Mouse (Mus musculus) midbrain, embryonic 12.5 days (tissue): ENCODE data around the gene Sdcbp2. TPM values are rescaled to one million over a fixed set of nuclear protein-coding genes. Genes with fewer than 3 reads are reported as not detected.

Experiments used
- ATAC-seq: fragments of 200-750 bp; cut with Nextera tagmentation; 2 replicates; pipeline ENCODE4 v1.8.0; 2017; ENCODE audit warnings: low read depth, moderate TSS enrichment, moderate library complexity; ENCODE audit not compliant: low FRiP score
- H3K27ac ChIP-seq: fragments of 300-500 bp; sonication (generic); replicated peaks from 2 replicates; pipeline ENCODE4 v1.5.1; 2016; ENCODE audit warnings: mild to moderate bottlenecking
- H3K27me3 ChIP-seq: fragments of 300-500 bp; sonication (generic); 2 replicates; pipeline ENCODE4 v1.6.1; 2016; ENCODE audit warnings: mild to moderate bottlenecking
- H3K36me3 ChIP-seq: fragments of 300-500 bp; sonication (generic); 2 replicates; pipeline ENCODE4 v1.6.1; 2016
- H3K4me1 ChIP-seq: fragments of 300-500 bp; sonication (generic); 2 replicates; pipeline ENCODE4 v1.6.1; 2016
- H3K4me2 ChIP-seq: fragments of 300-500 bp; sonication (generic); replicated peaks from 2 replicates; pipeline ENCODE4 v1.6.1; 2016; ENCODE audit warnings: mild to moderate bottlenecking, moderate library complexity
- H3K4me3 ChIP-seq: fragments of 300-500 bp; sonication (generic); 2 replicates; pipeline ENCODE4 v1.5.1; 2016; ENCODE audit warnings: mild to moderate bottlenecking
- H3K9ac ChIP-seq: fragments of 300-500 bp; sonication (generic); replicated peaks from 2 replicates; pipeline ENCODE4 v1.6.1; 2016; ENCODE audit warnings: mild to moderate bottlenecking, moderate library complexity
- H3K9me3 ChIP-seq: fragments of 300-500 bp; sonication (generic); 2 replicates; pipeline ENCODE4 v1.6.1; 2016; ENCODE audit warnings: mild to moderate bottlenecking
- WGBS: fragments of 180-500 bp; shearing (Covaris S2); methylation state at CpG from one replicate; pipeline ENCODE4 v1.1.7; 2016; 5-methylcytosine and 5-hydroxymethylcytosine counted together
- polyA plus RNA-seq: library from polyadenylated mRNA; unstranded; fragments of >200 nt; fragmentation: Nextera tagmentation; extraction: Ambion mirVana; gene quantifications from 2 replicates; pipeline ENCODE4 v1.2.1, GENCODE M21; 2016

Sdcbp2 gene
- polyA plus RNA-seq, 1 experiment from 2014 or later: 0.50 TPM

- peaks cover 8% of the 10 kb centered on the region for H3K4me1 ChIP-seq
- H3K9me3 ChIP-seq: no peaks in the 10 kb centered on the region
- no peak overlapping the region for H3K4me3 ChIP-seq
- no peak overlapping the region for H3K4me2 ChIP-seq
- ATAC-seq: no peak
- H3K9ac ChIP-seq: no peak overlapping the region
- H3K27me3 ChIP-seq: peaks cover 25% of the 10 kb centered on the region
- whole genome bisulfite sequencing: 72% methylated on average over 9 of the region's 9 CpGs
- no peaks in the 10 kb centered on the region for H3K36me3 ChIP-seq
- H3K27ac ChIP-seq: no peak overlapping the region
These were observed 63.1 kb downstream of the Sdcbp2 start for GRCm38 (mm10) chr2:151635362-151636014.

DNA sequence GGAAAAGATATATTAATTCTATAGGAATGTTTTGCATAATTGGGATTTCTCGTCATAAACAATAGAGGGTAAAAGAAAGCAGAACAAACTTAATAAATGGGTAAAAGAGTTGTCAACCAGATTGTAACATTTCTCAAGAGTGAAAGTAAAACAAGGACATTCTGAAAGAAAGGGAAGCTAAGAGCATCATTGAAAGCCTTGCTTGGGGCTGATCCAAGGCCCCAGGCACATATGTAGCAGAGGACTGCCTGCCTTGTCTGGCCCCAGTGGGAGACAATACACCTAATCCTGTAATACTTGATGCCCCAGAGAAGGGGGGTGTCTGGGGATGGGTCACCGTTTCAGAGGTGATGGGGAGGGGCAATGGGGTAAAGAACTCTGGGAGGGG is 63.6 kb downstream of the Sdcbp2 start:
- Histone ChIP-seq H3K4me3 (no peak overlapping the region), H3K27ac (no peak overlapping the region), H3K4me1 (peaks cover 8% of the 10 kb centered on the region), H3K36me3 (no peaks in the 10 kb centered on the region), H3K9me3 (no peaks in the 10 kb centered on the region), H3K9ac (no peak overlapping the region), H3K4me2 (no peak overlapping the region), H3K27me3 (peaks cover 20% of the 10 kb centered on the region)
- ATAC-seq: no peak
- WGBS: 56% methylated on average over 2 of the region's 2 CpGs

Other genes with a start within 250 kb of the Sdcbp2 start
- gene 4921509C19Rik, start 96.5 kb upstream of the Sdcbp2 start, polyA plus RNA-seq: not detected in 2 replicates
- 254 and 264 TPM in 2 replicates for gene Nsfl1c, start 78.4 kb upstream of the Sdcbp2 start, polyA plus RNA-seq
- 500 and 503 TPM in 2 replicates for gene Fkbp1a, start 30.1 kb upstream of the Sdcbp2 start, polyA plus RNA-seq
- gene Snph, start 60.0 kb downstream of the Sdcbp2 start, polyA plus RNA-seq: 5.5 and 6.3 TPM in 2 replicates
- not detected in 2 replicates for gene Rad21l, start 95.9 kb downstream of the Sdcbp2 start, polyA plus RNA-seq
- gene Tmem74b, start 129.4 kb downstream of the Sdcbp2 start, polyA plus RNA-seq: 7.8 and 8.0 TPM in 2 replicates
- 48.1 and 50.4 TPM in 2 replicates for gene Psmf1, start 171.6 kb downstream of the Sdcbp2 start, polyA plus RNA-seq